Mouse (Mus musculus) myocyte (in vitro differentiated cells): ENCODE data around the gene Dmap1.

Experiments
- E2F4 ChIP-seq: IDR thresholded peaks from one replicate; pipeline ENCODE4 v1.6.1; 2011; ENCODE audit warnings: mild to moderate bottlenecking, control low read depth, moderate library complexity; ENCODE audit not compliant: insufficient read depth
- MAX ChIP-seq: IDR thresholded peaks from one replicate; pipeline ENCODE4 v1.6.1; 2011; ENCODE audit warnings: low read depth, mild to moderate bottlenecking, control low read depth
- MYOD1 ChIP-seq, 3 experiments: IDR thresholded peaks; one replicate each; pipeline ENCODE4 v1.6.1; 2011; ENCODE audit warnings: control low read depth in 2 of 3, low read depth in 2 of 3, mild to moderate bottlenecking in 2 of 3, moderate library complexity in 1 of 3; ENCODE audit not compliant: insufficient read length in 2 of 3, control insufficient read depth in 1 of 3
- POLR2A ChIP-seq: IDR thresholded peaks from one replicate; pipeline ENCODE4 v1.6.1; 2011; ENCODE audit warnings: low read depth, mild to moderate bottlenecking, control low read depth, moderate library complexity; ENCODE audit not compliant: insufficient read length
- POLR2AphosphoS2 ChIP-seq: IDR thresholded peaks from one replicate; pipeline ENCODE4 v1.6.1; 2011; ENCODE audit warnings: low read depth, control low read depth; ENCODE audit not compliant: insufficient read length
- REST ChIP-seq: IDR thresholded peaks from one replicate; pipeline ENCODE4 v1.6.1; 2011; ENCODE audit warnings: mild to moderate bottlenecking, control low read depth, moderate library complexity; ENCODE audit not compliant: insufficient read depth, insufficient read length
- TCF12 ChIP-seq: IDR thresholded peaks from one replicate; pipeline ENCODE4 v1.6.1; 2011; ENCODE audit warnings: mild to moderate bottlenecking, control low read depth; ENCODE audit not compliant: poor library complexity, insufficient read depth, severe bottlenecking
- USF1 ChIP-seq: IDR thresholded peaks from one replicate; pipeline ENCODE4 v1.6.1; 2011; ENCODE audit warnings: low read depth, mild to moderate bottlenecking, control low read depth, moderate library complexity

GRCm38 (mm10) chr4:117646926-117647755 lies 34.9 kb downstream of the Dmap1 start:
- TF ChIP-seq USF1, result no peak
- no peak for TF ChIP-seq POLR2A
- TF ChIP-seq REST, result no peak
- no peak for TF ChIP-seq MYOD1 (IDR thresholded peaks at IDR 0.05; ENCODE audit: control insufficient read depth in 1 of 3, insufficient read length in 2 of 3, low read depth in 2 of 3)
- TF ChIP-seq TCF12, result no peak
- TF ChIP-seq POLR2AphosphoS2, result no peak
- TF ChIP-seq E2F4, result no peak
- TF ChIP-seq MAX, result no peak
